Mouse (Mus musculus): ENCODE results near the gene Sult6b2. TPM values are rescaled to one million over a fixed set of nuclear protein-coding genes. Genes with fewer than 3 reads are reported as not detected.
A peak's percentile ranks its signal among the peaks of the same experiment; 100 is the strongest.

The Sult6b2 gene
- total RNA-seq, 4 experiments from 2014 or later = not detected

DNA sequence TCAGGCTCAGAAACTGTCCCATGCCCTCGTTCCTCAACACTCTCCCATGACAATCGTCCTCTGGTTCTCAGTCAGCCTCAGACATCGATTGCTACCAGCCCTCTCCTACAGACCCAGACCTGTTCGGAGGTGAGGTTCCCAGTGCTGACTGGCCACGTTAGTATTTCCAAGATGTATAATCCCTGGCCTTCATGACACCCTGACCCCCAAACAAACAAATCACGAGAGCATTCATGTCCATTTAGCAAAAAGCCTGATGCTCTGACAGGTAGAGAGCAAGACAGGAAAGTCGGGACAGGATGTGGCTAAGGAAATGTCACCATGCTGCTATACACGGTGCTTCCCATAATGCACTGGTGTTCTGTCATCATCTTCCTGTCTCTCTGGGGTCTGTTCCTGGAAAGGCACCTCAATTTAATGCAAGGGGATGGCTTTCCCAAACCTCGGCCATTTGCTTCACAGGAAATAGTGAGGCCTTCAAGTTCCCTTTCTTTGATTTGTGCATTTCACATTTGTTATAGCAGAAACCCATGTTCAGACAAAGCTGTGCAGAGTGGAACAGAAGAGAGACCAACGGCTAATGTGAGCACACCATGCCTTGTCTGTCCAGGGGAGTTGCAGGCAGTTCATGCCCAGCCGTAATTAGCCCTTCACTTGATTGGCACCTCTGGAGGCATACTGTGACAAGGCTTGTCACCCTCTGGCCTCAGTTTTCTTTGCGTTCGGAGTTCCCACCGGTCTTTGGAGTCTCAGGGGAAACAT lies 24.3 kb downstream of the Sult6b2 start:
- no peak for DNase-seq (ENCODE audit: low spot score in 2 of 2)

DNA sequence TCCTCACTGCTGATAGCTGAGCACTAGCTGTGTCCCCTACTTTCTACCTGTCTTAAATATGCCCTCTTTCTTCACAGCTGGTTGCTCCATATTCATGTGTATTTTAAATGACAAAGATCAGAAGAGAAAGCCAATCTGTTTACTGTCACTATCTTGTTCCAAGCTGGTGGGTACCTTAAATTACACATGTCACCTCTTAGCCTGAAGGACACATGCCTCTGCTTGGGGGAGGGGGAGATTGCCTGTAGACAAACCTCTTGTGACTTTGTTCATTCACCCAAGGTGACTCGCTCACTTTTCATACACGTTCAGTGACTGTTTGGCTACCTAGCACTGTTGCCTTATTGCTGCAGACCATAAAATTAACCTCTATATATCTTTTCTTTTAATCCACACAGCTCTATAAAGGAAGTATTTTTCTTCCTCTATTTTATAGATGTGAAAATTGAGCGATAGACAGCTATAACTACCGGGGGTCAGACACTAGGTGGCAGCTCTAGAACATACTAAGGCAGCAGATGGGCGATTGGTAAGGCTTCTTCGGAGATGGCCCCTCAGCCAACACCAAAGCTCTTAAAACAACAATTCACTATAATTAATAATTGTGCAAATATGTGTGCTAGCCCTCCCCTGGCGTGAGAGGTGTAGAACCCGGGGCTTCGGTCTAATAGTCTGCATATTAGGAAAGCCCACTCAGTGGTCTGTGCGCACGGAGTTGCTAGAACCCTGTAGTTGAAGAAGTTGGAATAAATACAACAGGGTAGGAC lies 25.1 kb downstream of the Sult6b2 start:
- DNase-seq (ENCODE audit: low spot score in 2 of 2) = no peak

DNA sequence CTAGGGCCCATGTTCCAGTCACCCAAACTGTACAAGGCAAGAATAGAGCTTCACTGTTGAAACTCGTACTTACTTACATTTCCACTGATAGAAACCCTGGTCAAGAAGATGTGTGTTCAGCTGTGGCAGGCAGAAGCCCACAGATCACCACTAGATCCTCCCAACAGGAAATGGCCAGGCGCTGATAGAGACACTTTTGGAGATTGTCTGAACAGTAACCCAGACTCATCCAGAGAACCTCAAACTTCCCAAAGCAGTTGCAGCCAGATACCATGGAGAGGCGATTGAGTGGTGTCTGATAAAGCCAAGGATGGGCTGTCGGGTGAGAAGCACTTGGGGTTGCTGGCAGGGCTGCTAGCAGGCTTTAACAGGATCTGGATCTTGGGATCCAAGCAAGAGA lies 27.4 kb downstream of the Sult6b2 start:
- no peak for DNase-seq (ENCODE audit: low spot score in 2 of 2)

DNA sequence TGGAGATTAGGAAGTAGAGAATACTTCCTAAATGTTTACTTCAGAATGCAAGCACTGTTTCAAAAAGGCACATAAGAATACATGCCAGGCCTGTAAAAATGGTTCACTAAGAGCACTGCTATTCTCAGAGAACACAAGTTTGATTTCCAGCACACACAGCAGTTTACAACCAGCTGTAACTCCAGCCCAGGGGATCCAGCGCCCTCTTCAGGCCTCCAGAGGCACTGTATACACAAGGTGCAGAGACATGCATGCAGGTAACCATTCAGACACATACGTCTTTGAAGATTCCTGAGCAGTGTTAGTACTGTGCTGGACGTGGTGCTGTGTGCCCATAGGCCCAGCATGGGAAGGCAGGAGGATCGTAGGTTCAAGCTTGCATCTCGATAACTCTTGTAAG lies 30.7 kb downstream of the Sult6b2 start:
- DNase-seq (ENCODE audit: low spot score in 2 of 2) = no peak

DNA sequence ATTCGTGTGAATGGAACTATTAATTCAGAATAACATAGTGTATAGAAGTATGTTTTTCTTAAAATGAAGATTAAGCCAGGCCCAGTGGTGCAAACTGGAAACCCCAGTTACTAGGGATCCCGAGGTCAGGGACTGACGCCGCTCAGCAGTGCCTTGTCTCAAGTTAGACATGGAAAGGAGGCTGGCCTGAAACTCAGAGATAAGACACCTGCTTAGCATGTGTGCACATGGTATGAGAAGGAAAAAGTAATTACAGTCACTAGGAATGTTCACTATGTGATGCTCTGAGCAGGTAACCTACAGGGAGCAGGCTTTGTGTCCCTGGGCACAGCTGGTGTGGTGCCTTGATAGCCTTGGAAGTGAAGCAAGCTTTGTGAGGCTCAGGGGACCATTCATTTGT lies 32.7 kb downstream of the Sult6b2 start:
- no peak for DNase-seq (ENCODE audit: low spot score in 2 of 2)

DNA sequence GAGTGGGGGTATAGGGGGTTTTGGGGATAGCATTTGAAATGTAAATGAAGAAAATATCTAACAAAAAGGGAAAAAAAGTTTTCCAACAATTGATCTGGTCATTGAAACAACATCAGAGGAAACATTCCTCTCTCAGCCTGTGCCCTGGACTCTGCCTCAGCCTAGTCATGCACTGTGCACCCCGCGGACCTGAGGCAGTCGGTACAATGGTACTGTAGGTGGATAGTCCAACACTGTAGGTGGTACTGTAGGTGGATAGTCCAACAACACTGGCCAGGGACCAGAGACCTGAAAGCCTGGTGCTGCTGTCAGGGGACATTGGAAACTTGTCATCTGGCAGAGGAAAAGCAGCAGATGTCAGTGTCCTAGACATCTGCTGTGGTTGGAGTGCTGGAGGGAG lies 34.4 kb downstream of the Sult6b2 start:
- DNase-seq (ENCODE audit: low spot score in 2 of 2) = no peak

DNA sequence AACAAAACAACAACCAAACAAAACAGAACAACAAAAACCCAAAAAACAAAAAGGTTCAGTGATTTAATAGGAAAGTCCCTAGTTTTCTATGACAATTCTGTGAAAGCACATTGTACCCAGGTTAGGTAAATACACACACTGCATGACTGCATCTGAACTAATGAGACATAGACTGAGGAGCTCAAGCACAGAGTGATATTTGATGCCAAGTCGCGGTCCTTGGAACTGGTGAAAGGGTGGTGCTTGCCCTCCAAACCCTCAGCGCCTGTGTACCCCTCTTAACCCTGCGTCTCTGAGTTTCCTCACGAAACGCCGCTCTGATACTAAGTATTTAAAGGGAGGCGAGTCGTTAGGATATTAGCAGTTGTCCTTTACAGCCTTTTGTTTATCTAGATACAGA lies 37.0 kb downstream of the Sult6b2 start:
- no peak for DNase-seq (ENCODE audit: low spot score in 2 of 2)

DNA sequence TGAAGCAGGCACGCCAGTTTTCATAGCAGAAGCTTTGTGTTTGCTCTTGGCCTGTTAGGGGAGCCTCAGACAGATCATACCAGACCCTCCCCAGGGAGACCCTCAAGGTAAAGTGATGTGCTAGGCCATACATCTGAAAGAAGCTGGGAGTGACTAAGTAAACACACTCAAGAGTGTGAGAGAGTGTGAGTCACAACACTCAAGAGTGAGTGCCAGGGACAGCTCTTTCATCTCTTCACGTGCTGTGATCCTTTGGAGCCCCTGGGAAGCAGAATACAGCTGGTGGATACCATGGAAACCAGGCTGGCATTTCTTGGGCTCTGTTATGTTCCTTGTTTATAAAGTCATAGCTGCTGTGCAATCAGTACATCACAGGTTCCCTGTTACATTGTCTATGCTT lies 39.4 kb downstream of the Sult6b2 start:
- DNase-seq (ENCODE audit: low spot score in 2 of 2) = no peak

DNA sequence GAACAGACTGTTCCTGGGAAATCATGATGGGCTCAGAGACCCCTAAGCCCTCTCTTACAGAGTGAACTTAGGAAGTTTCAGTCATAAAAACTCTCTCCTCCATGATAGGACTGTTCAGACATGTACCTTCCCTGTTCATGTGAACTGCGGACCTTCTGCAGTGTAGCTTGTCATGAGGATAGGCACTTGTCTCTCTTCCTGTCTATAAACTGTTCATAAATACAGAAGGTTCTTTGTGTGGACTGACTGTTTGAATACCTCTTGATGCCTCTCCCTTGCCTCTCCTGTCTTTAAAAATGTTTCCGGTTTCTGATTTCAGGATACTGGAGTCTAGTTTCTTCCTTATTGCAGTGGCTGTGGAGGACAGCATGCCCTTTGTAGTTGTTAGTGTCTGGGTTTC lies 44.7 kb downstream of the Sult6b2 start:
- no peak for DNase-seq (ENCODE audit: low spot score in 2 of 2)

DNA sequence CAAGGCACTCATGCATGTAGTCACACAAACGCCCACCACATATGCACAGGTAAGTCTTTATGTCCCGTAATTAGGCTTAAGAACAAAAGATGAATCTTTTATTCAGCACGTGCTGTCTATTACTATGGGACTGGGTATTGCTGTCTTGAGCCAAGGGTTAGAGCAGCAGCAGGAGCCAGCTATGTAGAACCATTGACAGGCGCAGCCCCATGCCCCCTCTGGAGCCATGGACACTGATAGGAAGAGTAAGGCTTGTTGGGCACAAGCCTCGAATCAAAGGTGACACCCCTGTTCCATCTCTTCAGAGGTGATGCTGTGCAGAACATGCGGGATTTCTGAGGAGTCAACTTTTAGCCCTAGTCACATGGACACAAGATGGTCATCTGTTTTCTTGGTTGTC lies 45.7 kb downstream of the Sult6b2 start:
- DNase-seq (ENCODE audit: low spot score in 2 of 2) = no peak

DNA sequence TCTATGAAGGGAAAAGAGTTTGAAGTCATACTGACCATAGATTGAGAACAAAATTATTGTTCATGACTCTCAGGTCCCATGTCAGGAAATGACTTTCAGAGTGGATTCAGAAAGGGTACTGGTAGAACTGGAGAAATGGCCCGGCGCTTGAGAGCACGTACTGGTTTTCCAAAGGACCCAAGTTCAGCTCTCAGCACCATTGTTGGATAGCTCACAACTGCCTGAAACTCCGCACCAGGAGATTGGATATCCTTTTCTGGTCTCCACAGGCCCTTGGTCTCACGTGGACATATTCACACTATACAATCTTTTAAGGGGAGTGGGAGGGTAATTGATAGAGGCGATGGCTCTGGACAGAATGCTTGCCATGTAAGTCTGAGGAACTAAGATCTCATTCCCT lies 46.3 kb downstream of the Sult6b2 start:
- DNase-seq (ENCODE audit: low spot score in 2 of 2) = no peak

DNA sequence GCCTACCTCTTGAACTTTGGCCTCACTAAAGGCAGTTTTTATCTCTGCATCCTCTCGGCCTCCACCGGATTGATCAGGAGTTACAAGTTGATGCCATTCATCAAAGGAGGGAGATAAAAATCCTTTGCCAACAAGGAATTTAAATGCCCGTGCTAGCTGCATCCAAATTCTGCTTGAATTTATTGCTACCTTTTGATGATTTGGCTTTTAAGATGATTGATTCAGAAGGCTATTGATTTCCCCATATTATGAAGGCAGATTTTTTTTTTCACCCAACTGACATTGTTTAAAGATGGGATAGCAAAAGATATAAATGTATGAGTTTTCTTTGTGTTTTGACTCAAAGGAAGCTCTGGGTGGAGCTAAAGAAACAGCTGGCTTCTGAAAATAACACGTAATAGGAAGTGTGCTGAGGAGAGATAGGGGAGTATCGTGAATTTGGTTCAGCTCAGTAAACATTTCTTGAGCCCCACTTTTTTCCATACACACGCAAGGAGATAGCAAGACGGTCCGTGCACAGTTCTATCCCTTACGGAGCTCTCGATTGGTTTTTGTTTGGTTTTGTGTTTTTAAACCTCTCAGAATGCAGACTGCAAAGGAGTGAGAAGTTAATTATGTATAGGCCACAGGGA lies 46.9 kb downstream of the Sult6b2 start:
- DNase-seq (ENCODE audit: low spot score in 2 of 2) = no peak

DNA sequence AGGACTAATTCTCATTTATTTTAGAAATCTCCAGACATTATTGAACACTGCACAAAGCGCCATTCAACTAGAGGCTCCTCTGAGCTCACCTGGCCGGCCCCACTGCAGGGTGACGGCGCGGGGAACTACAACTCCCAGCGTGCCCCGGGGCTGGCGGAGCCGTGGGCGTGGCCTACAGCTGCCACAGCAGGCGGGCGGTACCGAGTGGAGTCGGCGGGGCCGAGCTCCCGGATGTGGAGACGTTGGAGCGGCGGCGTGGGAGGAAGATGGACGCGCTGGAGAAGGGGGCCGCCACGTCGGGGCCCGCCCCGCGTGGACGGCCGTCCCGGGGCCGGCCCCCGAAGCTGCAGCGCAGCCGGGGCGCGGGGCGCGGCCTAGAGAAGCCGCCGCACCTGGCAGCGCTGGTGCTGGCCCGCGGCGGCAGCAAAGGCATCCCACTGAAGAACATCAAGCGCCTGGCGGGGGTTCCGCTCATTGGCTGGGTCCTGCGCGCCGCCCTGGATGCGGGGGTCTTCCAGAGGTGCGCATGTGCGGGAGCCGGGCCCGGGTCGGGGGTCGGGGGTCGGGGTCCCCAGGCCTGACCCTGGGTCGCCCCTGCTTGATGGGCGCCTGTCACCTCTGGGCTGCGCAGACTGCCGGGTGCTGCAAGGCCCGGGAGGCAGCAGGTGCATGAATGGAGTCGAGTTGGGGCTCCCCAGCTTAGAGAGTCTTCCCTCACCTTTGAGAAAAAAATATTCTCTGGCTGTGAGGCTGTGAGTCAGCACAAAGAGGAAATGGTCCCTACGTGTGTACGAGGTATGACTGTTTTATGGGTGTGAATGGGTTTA lies 47.6 kb downstream of the Sult6b2 start, which contains the start of gene Cmas:
Gene Cmas, plus strand, starts transcription at position 180 of the 827 bp plus-strand sequence.
- peak; percentile 64 to 79 for DNase-seq (ENCODE audit: low spot score in 2 of 2)

DNA sequence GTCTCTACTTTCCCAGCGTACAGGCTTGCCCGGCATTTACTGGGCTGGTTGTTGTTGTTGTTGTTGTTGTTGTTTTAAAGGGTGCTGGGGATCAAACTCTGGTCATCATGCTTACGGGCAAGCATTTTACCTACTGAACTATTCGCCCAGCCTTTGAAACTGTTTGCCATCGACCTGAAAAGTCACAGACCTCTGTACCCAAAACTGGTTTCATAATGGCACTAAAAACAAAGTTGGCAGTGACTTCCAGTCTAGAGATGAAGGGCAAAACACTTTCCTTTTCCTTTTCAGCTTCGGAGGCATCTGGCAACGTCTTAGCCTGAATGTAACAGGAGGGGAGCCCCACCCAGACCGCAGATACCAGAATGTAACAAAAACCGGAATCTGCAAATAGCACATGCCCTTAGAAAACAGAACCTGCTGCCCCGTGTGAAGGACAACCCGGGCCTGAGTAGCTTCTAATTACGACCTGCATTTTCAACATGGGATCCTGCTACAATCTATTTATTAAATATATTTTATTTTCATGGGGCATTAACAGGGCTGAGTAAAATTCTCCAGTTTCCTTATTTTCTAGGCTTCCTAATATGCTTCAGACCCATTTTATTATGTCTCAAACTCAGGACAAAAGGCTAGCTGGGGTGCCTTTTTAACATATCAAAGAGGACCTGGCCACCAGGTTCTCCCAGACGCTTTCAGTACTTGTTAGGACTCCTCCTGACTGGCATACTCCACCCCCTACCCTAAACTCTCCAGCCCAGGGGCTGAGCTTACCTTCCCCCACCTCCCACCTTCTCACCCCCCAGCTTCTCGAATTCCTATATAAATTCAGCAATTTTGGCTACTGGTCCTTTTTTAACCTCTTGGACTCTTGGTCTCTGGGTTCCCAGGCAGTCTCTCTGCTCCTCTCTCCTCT lies 51.7 kb downstream of the Sult6b2 start:
- DNase-seq (ENCODE audit: low spot score in 2 of 2) = no peak

DNA sequence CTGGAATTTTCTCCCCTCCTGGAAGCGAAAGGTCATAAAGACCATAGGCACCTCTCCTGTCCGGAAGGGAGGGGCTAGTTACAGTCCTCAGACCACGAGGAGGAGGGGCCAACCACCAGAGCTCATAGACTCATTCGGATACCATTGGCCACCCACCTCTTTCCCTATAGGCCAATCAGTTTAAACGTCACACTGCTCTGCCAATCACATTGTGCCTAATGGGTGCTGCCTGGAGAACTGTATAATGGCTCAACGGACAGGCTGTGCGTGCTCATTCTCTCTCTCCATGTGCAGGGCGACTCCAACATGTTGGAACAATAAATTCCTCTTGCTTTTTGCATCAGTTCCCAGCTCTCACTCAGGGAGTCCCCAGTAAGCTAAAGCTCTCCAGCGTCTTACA lies 52.9 kb downstream of the Sult6b2 start:
- DNase-seq (ENCODE audit: low spot score in 2 of 2) = no peak

DNA sequence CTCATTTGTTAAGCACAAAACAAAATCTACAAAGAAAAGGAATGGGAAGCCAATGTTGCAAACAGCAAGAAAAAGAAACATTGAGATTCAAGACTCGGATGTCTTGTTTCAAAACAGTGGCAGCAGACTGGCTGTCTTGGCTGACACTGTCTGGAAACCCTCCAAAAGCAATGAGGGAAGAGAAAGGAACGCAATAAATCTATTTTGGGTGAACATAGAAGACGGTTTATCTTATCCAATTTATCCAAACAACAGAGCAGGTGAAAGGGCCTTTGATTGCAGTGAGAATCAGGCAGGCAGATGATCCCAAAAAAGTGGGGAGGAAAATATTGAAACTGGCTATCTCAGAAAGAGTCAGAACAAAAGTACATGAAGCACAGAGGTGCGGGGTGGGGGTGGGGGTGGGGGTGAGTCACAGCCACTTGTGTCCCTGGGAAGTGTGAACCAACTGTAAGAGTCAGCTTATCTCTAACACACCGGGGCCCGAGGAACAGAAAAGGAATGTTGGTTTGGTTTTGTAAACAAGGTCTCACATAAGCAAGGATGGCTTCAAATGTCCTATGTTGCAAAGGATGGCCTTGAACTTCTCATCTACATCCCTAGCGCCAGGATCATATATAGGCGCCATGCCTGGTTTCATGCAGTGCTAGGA lies 56.1 kb downstream of the Sult6b2 start:
- DNase-seq (ENCODE audit: low spot score in 2 of 2) = no peak

DNA sequence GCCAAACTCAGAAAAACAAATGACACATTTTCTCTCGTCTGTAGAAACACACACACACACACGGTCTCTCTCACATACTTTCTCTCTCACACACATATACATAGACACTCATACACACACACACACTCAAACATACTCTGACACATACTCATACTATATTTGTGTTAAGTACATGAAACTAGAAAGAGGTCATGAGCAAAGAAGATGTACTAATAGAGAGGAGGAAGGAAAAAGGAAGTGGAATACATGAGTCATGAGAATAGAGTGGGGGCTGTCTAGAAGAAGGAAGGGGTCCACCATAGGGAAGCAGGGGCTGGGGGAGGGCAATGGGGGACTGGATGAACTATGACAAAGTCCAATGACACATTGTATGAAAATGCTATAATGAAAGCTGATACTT lies 57.1 kb downstream of the Sult6b2 start:
- DNase-seq (ENCODE audit: low spot score in 2 of 2) = no peak

DNA sequence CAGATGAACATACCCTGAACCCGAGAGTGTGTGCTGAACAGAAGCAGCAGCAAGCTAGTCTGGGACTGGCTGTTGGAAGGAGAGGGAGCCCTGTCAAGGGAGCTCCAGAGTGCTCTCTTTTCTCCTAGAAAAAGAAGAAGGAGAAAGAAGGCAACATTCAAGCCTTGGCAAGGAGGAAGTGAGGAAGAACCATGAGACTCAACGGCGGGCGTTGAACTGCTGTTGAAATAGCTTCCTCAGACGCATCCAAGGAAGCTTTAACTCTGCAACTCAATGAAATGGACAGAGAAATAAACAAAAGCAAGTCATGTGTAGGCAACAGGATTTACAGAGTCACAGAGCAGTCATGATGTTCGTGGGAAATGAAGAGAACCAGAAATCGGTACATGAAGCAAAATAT lies 57.5 kb downstream of the Sult6b2 start:
- DNase-seq (ENCODE audit: low spot score in 2 of 2) = no peak

DNA sequence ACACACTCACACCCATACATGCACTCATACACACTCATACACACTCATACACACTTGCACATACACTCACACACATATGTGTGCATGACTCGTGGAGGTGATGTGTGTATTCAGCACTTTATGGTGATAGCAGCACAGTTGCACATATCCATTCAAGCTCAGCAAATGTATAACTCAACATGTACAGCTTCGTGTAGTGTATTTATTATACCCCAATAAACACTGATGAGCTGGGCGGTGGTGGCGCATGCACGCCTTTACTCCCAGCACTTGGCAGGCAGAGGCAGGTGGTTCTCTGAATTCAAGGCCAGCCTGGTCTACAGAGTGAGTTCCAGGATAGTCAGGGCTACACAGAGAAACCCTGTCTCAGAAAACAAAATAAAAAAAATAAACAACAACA lies 58.8 kb downstream of the Sult6b2 start:
- no peak for DNase-seq (ENCODE audit: low spot score in 2 of 2)

DNA sequence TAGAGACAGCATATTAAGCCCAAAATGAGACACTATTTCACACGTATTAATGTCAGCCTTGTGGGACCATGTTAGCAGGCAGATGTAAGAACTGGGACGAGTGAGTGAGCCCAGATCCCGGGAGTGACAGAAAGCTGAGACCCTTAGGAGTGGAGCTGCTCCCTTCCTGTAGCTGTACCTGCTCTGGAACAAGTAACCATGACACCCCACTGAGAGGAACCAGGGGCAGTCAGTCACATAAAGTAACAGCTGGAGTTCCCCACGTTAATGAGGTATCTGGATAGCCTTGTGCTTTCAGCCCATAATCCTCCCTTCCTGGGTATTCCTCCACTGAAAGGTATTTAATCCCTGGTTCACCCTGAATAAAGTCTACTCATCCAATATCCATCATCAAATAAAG lies 61.1 kb downstream of the Sult6b2 start:
- DNase-seq (ENCODE audit: low spot score in 2 of 2) = no peak

All from gastrocnemius, adult 8-10 months (tissue).